Mouse (Mus musculus) heart, postnatal 10 days (tissue): ENCODE measurements around the gene Opcml. TPM values are rescaled to one million over a fixed set of nuclear protein-coding genes. Genes with fewer than 3 reads are reported as not detected.

ENCODE experiments used
- DNase-seq, 2 experiments: peaks; one replicate each; pipeline ENCODE4 v3.0.0; 2021
- intact Hi-C: fragments of 180-260 bp; cut with DNase I; formaldehyde crosslinking; loops from one replicate; pipeline ENCODE4 v1.15.1; 2025
- microRNA-seq, 2 experiments: library from miRNA; unstranded; fragments of <30 nt; microRNA quantifications; one replicate each; pipeline ENCODE4 v1.2.0; 2022
- total RNA-seq, 2 experiments: library from RNA; stranded (reverse); gene quantifications; 2 replicates each; pipeline ENCODE4 v1.2.3; 2021

The Opcml gene
- total RNA-seq, 2 experiments from 2014 or later = 1.1 to 1.7 TPM

GRCm38 (mm10) chr9:28822466-28822865 is 1031.9 kb downstream of the Opcml start:
- DNase-seq = no peak
- intact Hi-C loops = no loop called here

GRCm38 (mm10) chr9:28825821-28826220 is 1035.2 kb downstream of the Opcml start:
- no peak for DNase-seq
- intact Hi-C loops = no loop called here

- intact Hi-C loops = no loop called here
- no peak for DNase-seq
Measured at GRCm38 (mm10) chr9:28845961-28846570, 1055.5 kb downstream of the Opcml start.

- intact Hi-C loops = no loop called here
- no peak for DNase-seq
Measured at GRCm38 (mm10) chr9:28855826-28856225, 1065.3 kb downstream of the Opcml start.

- DNase-seq = no peak
- intact Hi-C loops = no loop called here
Measured at GRCm38 (mm10) chr9:28861983-28862382, 1071.4 kb downstream of the Opcml start.

GRCm38 (mm10) chr9:28867256-28867655 is 1076.7 kb downstream of the Opcml start:
- intact Hi-C loops = no loop called here
- no peak for DNase-seq

- DNase-seq = no peak
Measured at GRCm38 (mm10) chr9:28870478-28870877, 1079.9 kb downstream of the Opcml start.

GRCm38 (mm10) chr9:28882566-28882965 is 1092.0 kb downstream of the Opcml start:
- DNase-seq = no peak
- intact Hi-C loops = no loop called here

More at GRCm38 (mm10) chr9:28870478-28870877, 1079.9 kb downstream of the Opcml start:
- intact Hi-C loops = no loop called here

- peak; percentile 4 to 26 for DNase-seq
Measured at GRCm38 (mm10) chr9:28891611-28892010, 1101.0 kb downstream of the Opcml start.

GRCm38 (mm10) chr9:28903291-28903690 is 1112.7 kb downstream of the Opcml start:
- no peak for DNase-seq
- intact Hi-C loops = no loop called here

More at GRCm38 (mm10) chr9:28891611-28892010, 1101.0 kb downstream of the Opcml start:
- intact Hi-C loops = no loop called here

GRCm38 (mm10) chr9:28909738-28910137 is 1119.2 kb downstream of the Opcml start:
- no peak for DNase-seq
- intact Hi-C loops = no loop called here

- DNase-seq = no peak
- intact Hi-C loops = no loop called here
Measured at GRCm38 (mm10) chr9:28911571-28912185, 1121.1 kb downstream of the Opcml start.

- no peak for DNase-seq
- intact Hi-C loops = no loop called here
Measured at GRCm38 (mm10) chr9:28932069-28932468, 1141.5 kb downstream of the Opcml start.

GRCm38 (mm10) chr9:28937163-28937562 is 1146.6 kb downstream of the Opcml start:
- no peak for DNase-seq
- intact Hi-C loops = no loop called here

GRCm38 (mm10) chr9:28937980-28938379 is 1147.4 kb downstream of the Opcml start:
- peak in 1 of 2 experiments; percentile 1 for DNase-seq
- intact Hi-C loops = no loop called here

GRCm38 (mm10) chr9:28940901-28941300 is 1150.3 kb downstream of the Opcml start:
- DNase-seq = no peak
- intact Hi-C loops = no loop called here

GRCm38 (mm10) chr9:28969455-28969854 is 1178.9 kb downstream of the Opcml start:
- intact Hi-C loops = no loop called here
- no peak for DNase-seq

Small RNA genes within 50 kb of the gene (microRNA-seq; reads per million reads assigned to microRNA genes)
- gene Gm44316 = 0 reads per million in 2 experiments
